Mouse (Mus musculus) E14TG2a.4 (cell line): ENCODE results near the gene Rps27.

Experiments used
- CTCF ChIP-seq: conservative IDR thresholded peaks from 2 replicates; pipeline ENCODE4 v1.5.1; 2014; ENCODE audit warnings: low read length
- NANOG ChIP-seq: IDR thresholded peaks from 2 replicates; pipeline ENCODE4 v1.6.1; 2014; ENCODE audit warnings: borderline replicate concordance, low read length, mixed read lengths
- POU5F1 ChIP-seq: IDR thresholded peaks from 2 replicates; pipeline ENCODE4 v1.6.1; 2014; ENCODE audit warnings: low read length, borderline replicate concordance

DNA sequence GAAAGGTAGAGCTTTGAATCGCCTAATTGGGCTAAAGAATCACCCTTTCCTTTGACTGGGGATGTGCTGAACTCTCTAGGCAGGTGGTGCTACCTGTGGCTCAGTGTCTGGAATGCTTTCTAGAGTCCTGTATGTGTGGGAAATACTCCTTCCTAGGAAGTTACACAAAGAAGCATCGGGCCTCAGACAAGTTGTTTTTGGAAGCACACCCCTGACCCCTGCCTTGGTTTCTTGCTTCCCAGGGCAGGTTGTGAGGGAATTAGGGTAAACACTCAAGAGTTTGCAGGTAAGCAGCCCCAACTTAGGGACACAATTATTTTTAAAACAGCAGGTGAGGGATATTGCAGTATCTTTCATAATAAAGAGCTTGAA is 41.7 kb upstream of the Rps27 start:
- TF ChIP-seq CTCF: no peak
- TF ChIP-seq NANOG: no peak
- TF ChIP-seq POU5F1: no peak
